Mouse (Mus musculus): ENCODE data around the gene Lxn. TPM values are rescaled to one million over a fixed set of nuclear protein-coding genes. Genes with fewer than 3 reads are reported as not detected.
A peak's percentile ranks its signal among the peaks of the same experiment; 100 is the strongest.

The Lxn gene
- polyA plus RNA-seq, 1 experiment from 2014 or later: 62.9 TPM

- DNase-seq (ENCODE audit: low spot score): no peak
- Histone ChIP-seq H3K4me3 (no peak overlapping the region), H3K4me1 (no peaks in the 10 kb centered on the region), H3K36me3 (replicated peaks) (peaks cover 4% of the 10 kb centered on the region; the same call in 1 of the 2 replicates), H3K9me3 (no peaks in the 10 kb centered on the region), H3K27me3 (replicated peaks; ENCODE audit: low read depth, poor library complexity, severe bottlenecking) (no peaks in the 10 kb centered on the region), H3K27ac (replicated peaks) (no peak overlapping the region)
- WGBS: 88% methylated on average over 2 of the region's 2 CpGs
These were observed 21.5 kb upstream of the Lxn start for GRCm38 (mm10) chr3:67485233-67485632.

- Histone ChIP-seq H3K36me3 (replicated peaks) (peaks cover 23% of the 10 kb centered on the region), H3K27ac (replicated peaks) (no peak overlapping the region)
- 90% methylated on average over 10 of the region's 10 CpGs for WGBS
These were observed 18.7 kb upstream of the Lxn start for GRCm38 (mm10) chr3:67482400-67482799.

DNA sequence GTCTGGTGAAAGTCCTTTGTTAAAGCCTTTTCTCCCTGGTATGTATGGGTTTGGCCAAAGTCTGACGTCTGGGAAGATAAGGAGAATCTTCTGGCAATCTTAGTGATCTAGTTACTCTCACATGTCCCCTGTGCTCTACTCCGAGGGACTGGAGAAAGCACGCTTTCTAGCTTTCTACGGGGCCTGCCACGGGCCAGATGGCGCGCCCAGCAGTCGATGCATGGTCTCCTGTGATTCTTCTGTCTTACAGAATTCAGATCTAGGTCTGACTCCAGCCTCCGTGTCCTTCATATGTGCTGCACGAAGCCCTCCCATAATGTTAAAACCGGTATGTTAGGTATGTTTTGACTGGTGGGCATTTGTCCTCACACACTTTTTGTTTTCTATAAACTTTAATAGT is 16.1 kb upstream of the Lxn start:
- WGBS: 93% methylated on average over 11 of the region's 11 CpGs
- no peaks in the 10 kb centered on the region for H3K27me3 ChIP-seq (replicated peaks; ENCODE audit: low read depth, poor library complexity, severe bottlenecking)
- no peak overlapping the region for H3K27ac ChIP-seq (replicated peaks)
- DNase-seq (ENCODE audit: low spot score): no peak
- no peaks in the 10 kb centered on the region for H3K9me3 ChIP-seq
- no peaks in the 10 kb centered on the region for H3K4me1 ChIP-seq
- no peak overlapping the region for H3K4me3 ChIP-seq
- H3K36me3 ChIP-seq (replicated peaks): peaks cover 45% of the 10 kb centered on the region

More at GRCm38 (mm10) chr3:67482400-67482799, 18.7 kb upstream of the Lxn start:
- no peaks in the 10 kb centered on the region for H3K9me3 ChIP-seq
- H3K4me3 ChIP-seq: no peak overlapping the region
- DNase-seq (ENCODE audit: low spot score): no peak
- H3K27me3 ChIP-seq (replicated peaks; ENCODE audit: low read depth, poor library complexity, severe bottlenecking): no peaks in the 10 kb centered on the region
- no peaks in the 10 kb centered on the region for H3K4me1 ChIP-seq

DNA sequence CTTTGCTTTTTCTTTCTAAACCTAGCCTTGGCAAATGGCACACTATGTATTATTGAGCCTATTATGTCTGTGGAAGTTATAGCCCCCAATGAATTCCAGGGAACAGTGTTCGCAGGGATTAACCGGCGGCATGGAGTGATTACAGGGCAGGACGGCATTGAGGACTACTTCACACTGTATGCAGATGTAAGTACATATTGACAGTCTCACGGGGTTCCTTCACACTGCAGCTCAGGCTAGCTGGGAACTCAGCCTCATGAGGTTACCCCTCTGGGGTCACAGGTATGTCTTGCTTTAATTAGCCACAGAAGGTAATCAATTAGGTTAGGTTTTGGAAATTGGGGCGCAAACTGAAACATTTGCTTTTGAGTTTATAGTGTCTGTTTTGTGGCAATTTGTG is 9.7 kb upstream of the Lxn start:
- DNase-seq (ENCODE audit: low spot score): no peak
- no peaks in the 10 kb centered on the region for H3K4me1 ChIP-seq
- no peaks in the 10 kb centered on the region for H3K27me3 ChIP-seq (replicated peaks; ENCODE audit: low read depth, poor library complexity, severe bottlenecking)
- no peak overlapping the region for H3K27ac ChIP-seq (replicated peaks)
- WGBS: 92% methylated on average over 6 of the region's 6 CpGs
- no peak overlapping the region for H3K4me3 ChIP-seq
- H3K9me3 ChIP-seq: no peaks in the 10 kb centered on the region
- H3K36me3 ChIP-seq (replicated peaks): peaks cover 70% of the 10 kb centered on the region

GRCm38 (mm10) chr3:67471408-67472127 is 7.8 kb upstream of the Lxn start:
- Histone ChIP-seq H3K9me3 (no peaks in the 10 kb centered on the region), H3K27ac (replicated peaks) (no peak overlapping the region), H3K4me1 (no peaks in the 10 kb centered on the region), H3K36me3 (replicated peaks) (peaks cover 71% of the 10 kb centered on the region), H3K27me3 (replicated peaks; ENCODE audit: low read depth, poor library complexity, severe bottlenecking) (no peaks in the 10 kb centered on the region), H3K4me3 (no peak overlapping the region)
- no peak for DNase-seq (ENCODE audit: low spot score)
- WGBS: 89% methylated on average over 4 of the region's 4 CpGs

- H3K36me3 ChIP-seq (replicated peaks): peaks cover 46% of the 10 kb centered on the region
- DNase-seq (ENCODE audit: low spot score): no peak
- no peak overlapping the region for H3K27ac ChIP-seq (replicated peaks)
- H3K9me3 ChIP-seq: no peaks in the 10 kb centered on the region
- H3K4me3 ChIP-seq: no peak overlapping the region
- no peaks in the 10 kb centered on the region for H3K27me3 ChIP-seq (replicated peaks; ENCODE audit: low read depth, poor library complexity, severe bottlenecking)
- WGBS: 93% methylated on average over 2 of the region's 2 CpGs
- peaks cover 13% of the 10 kb centered on the region for H3K4me1 ChIP-seq
These were observed 3.6 kb upstream of the Lxn start for GRCm38 (mm10) chr3:67467281-67467680.

DNA sequence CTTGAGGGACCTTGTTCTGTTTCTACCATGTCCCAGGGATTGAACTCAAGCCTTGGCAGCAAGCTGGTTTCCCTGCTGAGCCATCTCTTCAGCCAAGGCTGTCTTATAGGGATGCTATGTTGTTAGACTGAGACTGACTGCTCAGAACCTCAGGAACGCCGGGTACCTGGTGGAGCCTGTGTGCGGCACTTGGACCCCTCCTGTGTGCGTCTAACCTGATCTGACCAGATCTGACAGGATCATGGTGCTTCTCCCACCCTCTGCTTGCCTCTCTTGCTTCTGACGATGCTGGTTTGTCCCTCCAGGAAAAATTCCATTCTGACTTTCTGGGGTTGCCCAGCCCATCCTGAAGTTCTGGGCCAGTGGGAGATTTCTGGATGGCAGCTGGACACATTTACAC is 2.9 kb upstream of the Lxn start:
- Histone ChIP-seq H3K36me3 (replicated peaks) (peaks cover 44% of the 10 kb centered on the region), H3K9me3 (no peaks in the 10 kb centered on the region), H3K27ac (replicated peaks) (no peak overlapping the region), H3K4me1 (peaks cover 13% of the 10 kb centered on the region), H3K27me3 (replicated peaks; ENCODE audit: low read depth, poor library complexity, severe bottlenecking) (no peaks in the 10 kb centered on the region), H3K4me3 (no peak overlapping the region)
- DNase-seq (ENCODE audit: low spot score): no peak
- 87% methylated on average over 5 of the region's 5 CpGs for WGBS

DNA sequence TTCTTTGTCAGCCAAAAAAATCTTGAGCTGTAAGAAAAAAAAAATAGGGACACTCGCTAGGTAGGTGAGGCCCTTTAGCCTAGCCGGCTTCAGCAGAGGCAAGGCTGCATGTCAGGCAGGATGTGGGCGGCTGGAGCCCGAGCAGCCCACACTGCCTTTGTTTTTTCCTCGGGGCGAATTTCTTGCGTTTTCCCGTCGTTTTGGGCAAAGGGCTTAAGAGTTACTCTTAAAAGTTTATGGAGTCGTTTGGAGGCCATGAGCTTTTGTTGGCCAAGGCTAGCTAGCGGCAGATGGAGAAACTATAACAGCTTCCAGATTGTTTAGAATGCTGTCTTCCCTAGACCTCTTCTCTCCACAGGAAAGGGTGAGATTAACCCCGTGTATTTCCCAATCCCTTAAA is 725 bp downstream of the Lxn start:
- Histone ChIP-seq H3K4me3 (peak overlapping the region; percentile 77), H3K36me3 (replicated peaks) (peaks cover 52% of the 10 kb centered on the region), H3K9me3 (no peaks in the 10 kb centered on the region), H3K4me1 (peaks cover 13% of the 10 kb centered on the region), H3K27ac (replicated peaks) (peak overlapping the region; percentile 84), H3K27me3 (replicated peaks; ENCODE audit: low read depth, poor library complexity, severe bottlenecking) (no peaks in the 10 kb centered on the region)
- peak; percentile 31 for DNase-seq (ENCODE audit: low spot score)
- WGBS: 3% methylated on average over 12 of the region's 12 CpGs

DNA sequence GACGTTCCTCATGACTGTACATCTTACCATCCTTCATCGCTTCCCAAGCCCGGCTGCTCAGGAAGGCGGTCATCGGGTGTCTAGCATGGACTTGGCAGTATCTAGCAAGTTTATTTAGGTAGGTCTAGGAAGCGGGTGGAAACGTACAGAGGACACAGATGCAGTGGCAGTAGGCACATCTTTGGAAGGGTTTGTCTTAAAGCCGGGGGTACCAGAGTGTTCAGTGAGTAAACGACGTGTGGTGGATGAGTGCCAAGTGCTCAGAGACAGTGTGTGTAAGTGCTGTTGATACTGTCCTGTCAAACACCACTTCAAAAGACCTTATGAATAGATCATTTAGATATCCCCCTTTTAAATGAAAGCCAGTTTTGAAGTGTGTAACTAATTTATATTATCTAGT is 1.1 kb downstream of the Lxn start:
- 66% methylated on average over 10 of the region's 10 CpGs for WGBS
- H3K36me3 ChIP-seq (replicated peaks): peaks cover 52% of the 10 kb centered on the region

GRCm38 (mm10) chr3:67462015-67462414 is 1.7 kb downstream of the Lxn start:
- no peak overlapping the region for H3K4me3 ChIP-seq
- H3K36me3 ChIP-seq (replicated peaks): peaks cover 53% of the 10 kb centered on the region
- no peaks in the 10 kb centered on the region for H3K27me3 ChIP-seq (replicated peaks; ENCODE audit: low read depth, poor library complexity, severe bottlenecking)
- DNase-seq (ENCODE audit: low spot score): no peak
- WGBS: 88% methylated on average over 7 of the region's 7 CpGs
- no peaks in the 10 kb centered on the region for H3K9me3 ChIP-seq
- H3K4me1 ChIP-seq: peaks cover 13% of the 10 kb centered on the region
- no peak overlapping the region for H3K27ac ChIP-seq (replicated peaks)

More for the DNA sequence above, 1.1 kb downstream of the Lxn start:
- Histone ChIP-seq H3K27me3 (replicated peaks; ENCODE audit: low read depth, poor library complexity, severe bottlenecking) (no peaks in the 10 kb centered on the region), H3K4me3 (peak overlapping the region; percentile 77), H3K9me3 (no peaks in the 10 kb centered on the region), H3K27ac (replicated peaks) (no peak overlapping the region), H3K4me1 (peaks cover 13% of the 10 kb centered on the region)
- DNase-seq (ENCODE audit: low spot score): no peak

DNA sequence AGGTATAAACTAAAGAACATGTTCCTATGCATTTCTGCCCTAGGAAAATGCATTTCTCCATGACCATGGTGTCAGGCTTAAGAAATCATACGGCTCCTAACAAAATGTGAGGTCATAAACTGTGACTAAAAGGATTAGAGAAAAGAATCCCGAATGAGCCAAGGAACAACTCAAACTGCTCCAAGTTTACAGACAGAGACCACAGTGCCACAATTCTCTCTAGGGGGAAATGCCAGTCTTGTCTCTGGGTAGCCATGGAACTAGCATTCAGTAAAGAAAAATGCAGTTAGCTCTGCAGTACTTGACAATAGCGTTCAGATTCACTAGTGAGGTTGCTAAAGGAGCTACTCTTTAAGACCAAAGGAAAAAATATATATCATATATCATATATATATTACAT is 3.8 kb downstream of the Lxn start:
- Histone ChIP-seq H3K9me3 (no peaks in the 10 kb centered on the region), H3K27me3 (replicated peaks; ENCODE audit: low read depth, poor library complexity, severe bottlenecking) (no peaks in the 10 kb centered on the region), H3K4me1 (peaks cover 13% of the 10 kb centered on the region), H3K36me3 (replicated peaks) (peaks cover 66% of the 10 kb centered on the region), H3K27ac (replicated peaks) (no peak overlapping the region), H3K4me3 (no peak overlapping the region)
- no peak for DNase-seq (ENCODE audit: low spot score)
- WGBS: 81% methylated on average over 3 of the region's 3 CpGs

GRCm38 (mm10) chr3:67450601-67451210 is 13.0 kb downstream of the Lxn start:
- H3K4me1 ChIP-seq: no peaks in the 10 kb centered on the region
- H3K27ac ChIP-seq (replicated peaks): no peak overlapping the region
- no peak overlapping the region for H3K4me3 ChIP-seq
- DNase-seq (ENCODE audit: low spot score): no peak
- no peaks in the 10 kb centered on the region for H3K9me3 ChIP-seq
- H3K36me3 ChIP-seq (replicated peaks): peaks cover 95% of the 10 kb centered on the region
- WGBS: 89% methylated on average over 5 of the region's 5 CpGs
- H3K27me3 ChIP-seq (replicated peaks; ENCODE audit: low read depth, poor library complexity, severe bottlenecking): no peaks in the 10 kb centered on the region

- H3K36me3 ChIP-seq (replicated peaks): peaks cover 94% of the 10 kb centered on the region
These were observed 14.1 kb downstream of the Lxn start for GRCm38 (mm10) chr3:67449660-67450059.

More at GRCm38 (mm10) chr3:67449660-67450059, 14.1 kb downstream of the Lxn start:
- Histone ChIP-seq H3K4me3 (no peak overlapping the region), H3K9me3 (no peaks in the 10 kb centered on the region), H3K27ac (replicated peaks) (no peak overlapping the region), H3K27me3 (replicated peaks; ENCODE audit: low read depth, poor library complexity, severe bottlenecking) (no peaks in the 10 kb centered on the region), H3K4me1 (no peaks in the 10 kb centered on the region)
- no peak for DNase-seq (ENCODE audit: low spot score)
- 95% methylated on average over 21 of the region's 21 CpGs for WGBS

Measured in embryonic facial prominence, embryonic 10.5 days (tissue).